Mouse (Mus musculus) c-Kit-negative CD71-positive TER-119-positive erythroid progenitor cells, embryonic 14.5 days (primary cell): ENCODE measurements around the gene Ripply3.

Experiments used
- DNase-seq: peaks from one replicate; pipeline ENCODE4 v3.0.0-alpha.2; 2013; ENCODE audit warnings: low read depth, low spot score

Ripply3 gene

GRCm38 (mm10) chr16:94327781-94328711, at the start of gene Ripply3:
Gene Ripply3, plus strand, starts transcription at chr16:94328420.
- no peak for DNase-seq

DNA sequence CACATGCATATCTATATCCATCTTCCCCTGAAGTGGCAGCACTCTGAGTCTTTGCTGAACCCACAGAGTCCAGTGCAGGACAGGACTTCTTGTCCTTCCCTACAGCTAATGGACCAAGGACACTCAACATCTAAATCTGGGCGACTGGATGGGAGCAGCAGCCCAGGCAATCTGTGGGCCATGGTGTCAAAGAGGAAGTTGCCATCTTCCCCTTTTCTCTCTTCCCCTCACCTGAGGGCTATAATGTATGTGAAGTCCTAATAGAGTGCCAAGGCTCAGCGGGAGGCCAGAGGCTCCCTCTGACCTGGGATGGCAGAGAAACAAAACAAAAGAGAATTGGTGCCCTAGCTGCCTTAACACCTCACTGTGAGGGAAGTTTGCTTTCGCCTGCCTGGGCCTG, 44.2 kb upstream of the Ripply3 start:
- DNase-seq: no peak

- no peak for DNase-seq
Measured at GRCm38 (mm10) chr16:94287826-94288225, 40.4 kb upstream of the Ripply3 start.

- DNase-seq: no peak
Measured at GRCm38 (mm10) chr16:94289138-94290072, 38.8 kb upstream of the Ripply3 start.

- no peak for DNase-seq
Measured at GRCm38 (mm10) chr16:94290073-94290999, 37.9 kb upstream of the Ripply3 start.

GRCm38 (mm10) chr16:94291141-94291540, 37.1 kb upstream of the Ripply3 start:
- DNase-seq: no peak

DNA sequence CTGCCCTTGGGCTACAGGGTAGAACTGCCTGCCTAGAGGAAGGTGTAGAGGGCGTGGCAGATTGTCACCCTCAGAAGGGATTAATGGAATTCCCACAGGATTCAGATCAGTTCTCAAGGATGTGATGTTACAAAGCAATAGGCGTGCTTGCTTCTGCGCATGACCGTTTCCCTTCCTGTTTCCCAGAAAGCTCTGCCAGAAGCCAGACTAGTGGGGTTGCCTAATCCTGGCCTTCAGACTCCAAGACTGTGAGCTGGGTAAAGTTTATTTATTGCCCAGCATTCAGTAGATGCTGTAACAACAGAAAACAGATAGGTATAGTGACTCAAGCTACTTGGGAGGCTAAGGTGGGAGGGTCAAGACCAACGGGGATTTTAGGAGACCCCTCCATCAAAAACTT, 30.1 kb upstream of the Ripply3 start:
- DNase-seq: no peak

- DNase-seq: no peak
Measured at GRCm38 (mm10) chr16:94299210-94299609, 29.0 kb upstream of the Ripply3 start.

DNA sequence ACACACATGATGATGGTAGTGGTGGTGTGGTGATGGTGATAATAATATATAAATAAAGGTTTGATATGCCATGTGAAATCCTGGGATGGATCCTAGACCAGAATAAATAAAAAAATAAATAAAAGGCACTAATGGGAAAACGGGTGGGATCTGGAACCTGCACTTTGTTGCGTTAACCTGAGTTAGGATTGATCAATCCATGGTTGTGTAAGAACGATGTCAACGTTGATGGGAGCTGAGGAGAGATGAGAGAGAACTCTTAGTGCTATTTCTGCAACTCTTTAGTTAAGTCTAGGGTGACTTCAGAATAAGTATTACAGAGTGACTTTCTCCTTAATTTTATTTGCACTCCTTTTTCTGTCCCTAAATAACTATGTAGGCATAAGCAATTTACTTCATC, 27.0 kb upstream of the Ripply3 start:
- DNase-seq: no peak

GRCm38 (mm10) chr16:94301696-94302095, 26.5 kb upstream of the Ripply3 start:
- no peak for DNase-seq

DNA sequence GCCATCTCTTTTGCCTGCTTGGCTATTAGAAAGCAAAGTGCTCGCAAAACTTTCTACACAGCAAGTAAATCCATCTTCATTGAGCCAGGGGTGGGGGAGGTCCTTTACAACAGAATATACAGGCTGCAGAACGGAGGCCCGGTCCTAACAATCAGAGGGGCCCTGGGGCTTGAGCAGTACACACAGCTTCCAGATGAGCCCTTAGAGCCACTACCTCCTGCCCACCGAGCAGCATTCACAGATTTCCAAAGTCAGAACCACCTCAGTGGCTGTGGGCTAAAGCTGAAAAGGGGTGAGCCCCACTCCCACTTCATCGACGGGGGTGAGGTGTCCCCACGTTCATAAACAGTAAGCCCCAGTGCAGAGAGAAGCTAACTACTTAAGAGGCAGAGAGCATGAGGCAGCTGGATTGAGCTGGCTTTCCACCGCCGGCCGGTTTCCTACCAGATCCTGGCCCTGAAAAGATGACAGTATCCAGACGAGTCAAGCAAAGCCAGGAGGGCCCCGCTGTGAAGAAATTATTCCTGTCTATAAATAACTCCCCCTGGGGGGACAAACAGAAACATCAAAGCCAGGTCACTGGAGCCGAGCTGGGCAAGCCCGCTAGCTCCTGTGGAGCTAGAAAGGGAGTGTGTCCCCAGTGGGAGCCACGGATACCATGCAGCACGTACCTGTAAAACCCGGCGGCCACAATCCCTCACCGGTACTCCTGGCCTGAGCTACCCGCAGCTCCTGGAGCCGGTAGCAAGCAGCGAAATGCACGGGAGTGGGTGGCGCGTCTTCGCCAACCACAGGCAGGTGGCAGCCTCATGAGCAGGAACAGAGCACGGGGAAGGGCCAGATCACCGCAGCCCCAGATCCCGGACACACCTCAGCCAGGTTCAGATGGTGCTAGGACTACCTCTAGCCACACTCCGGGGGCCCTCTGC, 25.7 kb upstream of the Ripply3 start:
- DNase-seq: no peak

DNA sequence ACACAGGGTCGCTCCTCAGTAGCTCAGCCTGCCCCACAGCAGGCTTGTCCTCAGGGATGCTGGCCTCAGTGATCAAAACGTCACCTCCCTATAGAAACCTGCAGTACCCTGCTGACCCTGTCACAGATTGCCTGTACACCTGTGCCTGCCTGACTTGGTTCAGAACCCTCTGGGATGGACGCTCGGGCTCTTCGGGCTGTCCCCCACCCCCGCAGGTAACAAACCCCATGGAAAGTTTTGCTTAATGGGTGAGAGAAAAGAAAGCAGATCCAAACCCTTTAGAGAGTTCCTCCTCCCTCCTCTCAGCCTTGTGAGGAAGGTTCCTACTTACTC, 25.1 kb upstream of the Ripply3 start:
- no peak for DNase-seq

- no peak for DNase-seq
Measured at GRCm38 (mm10) chr16:94307526-94307925, 20.7 kb upstream of the Ripply3 start.

DNA sequence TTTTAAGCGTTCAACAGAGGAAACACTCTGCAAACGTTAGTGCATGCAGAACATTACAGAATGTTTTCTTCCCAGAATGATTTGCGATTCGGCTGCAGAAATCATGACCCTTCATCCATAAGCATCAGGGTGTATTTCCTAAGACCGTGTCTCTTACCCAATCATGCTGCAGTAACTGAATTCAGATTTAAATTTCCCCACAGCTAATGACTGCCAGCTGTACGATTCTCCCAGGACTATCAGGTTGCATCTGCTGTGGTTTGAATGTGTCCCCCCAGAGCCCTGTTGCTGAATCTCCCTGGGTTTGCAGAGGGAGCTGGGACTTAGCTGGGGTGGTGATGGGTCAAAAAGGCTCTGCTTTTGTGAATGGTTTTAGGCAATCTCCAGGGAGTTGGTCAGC, 20.3 kb upstream of the Ripply3 start:
- DNase-seq: no peak

GRCm38 (mm10) chr16:94309025-94309424, 19.2 kb upstream of the Ripply3 start:
- DNase-seq: no peak

DNA sequence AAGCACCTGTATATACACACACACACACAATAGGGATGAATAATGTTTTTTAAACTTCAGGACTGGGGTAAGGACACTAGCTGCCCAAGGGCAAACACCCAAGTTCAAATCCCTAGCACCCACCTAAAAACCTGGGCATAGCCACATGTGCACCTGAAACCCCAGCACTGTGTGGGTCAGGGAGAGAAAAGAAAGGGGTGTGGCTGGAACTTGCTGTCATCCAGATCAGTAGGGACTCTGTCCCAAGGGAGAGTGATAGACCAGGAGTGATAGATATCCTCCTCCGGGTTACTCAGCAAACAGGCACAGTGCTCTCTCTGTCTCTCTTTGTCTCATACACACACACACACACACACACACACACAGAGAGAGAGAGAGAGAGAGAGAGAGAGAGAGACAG, 16.8 kb upstream of the Ripply3 start:
- DNase-seq: no peak

DNA sequence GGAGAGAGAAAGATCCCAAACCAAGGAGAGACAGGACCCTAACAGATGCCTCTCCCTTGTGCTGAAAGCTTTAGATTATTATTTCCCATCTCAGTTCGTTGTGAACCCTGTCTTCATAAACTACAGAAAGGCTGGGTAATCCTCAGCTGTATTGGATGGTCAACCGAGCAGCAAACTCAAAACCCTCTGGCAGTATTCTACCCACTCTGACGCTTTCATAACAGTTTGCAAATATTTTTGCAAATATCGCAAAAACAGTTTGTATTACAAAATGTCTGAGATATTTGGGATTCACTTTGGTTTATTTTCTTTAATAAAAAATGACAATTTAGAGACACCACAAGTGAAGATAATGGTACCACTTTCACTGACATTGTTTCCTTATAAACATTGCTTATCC, 16.3 kb upstream of the Ripply3 start:
- DNase-seq: no peak

- DNase-seq: no peak
Measured at GRCm38 (mm10) chr16:94312663-94313228, 15.5 kb upstream of the Ripply3 start.

DNA sequence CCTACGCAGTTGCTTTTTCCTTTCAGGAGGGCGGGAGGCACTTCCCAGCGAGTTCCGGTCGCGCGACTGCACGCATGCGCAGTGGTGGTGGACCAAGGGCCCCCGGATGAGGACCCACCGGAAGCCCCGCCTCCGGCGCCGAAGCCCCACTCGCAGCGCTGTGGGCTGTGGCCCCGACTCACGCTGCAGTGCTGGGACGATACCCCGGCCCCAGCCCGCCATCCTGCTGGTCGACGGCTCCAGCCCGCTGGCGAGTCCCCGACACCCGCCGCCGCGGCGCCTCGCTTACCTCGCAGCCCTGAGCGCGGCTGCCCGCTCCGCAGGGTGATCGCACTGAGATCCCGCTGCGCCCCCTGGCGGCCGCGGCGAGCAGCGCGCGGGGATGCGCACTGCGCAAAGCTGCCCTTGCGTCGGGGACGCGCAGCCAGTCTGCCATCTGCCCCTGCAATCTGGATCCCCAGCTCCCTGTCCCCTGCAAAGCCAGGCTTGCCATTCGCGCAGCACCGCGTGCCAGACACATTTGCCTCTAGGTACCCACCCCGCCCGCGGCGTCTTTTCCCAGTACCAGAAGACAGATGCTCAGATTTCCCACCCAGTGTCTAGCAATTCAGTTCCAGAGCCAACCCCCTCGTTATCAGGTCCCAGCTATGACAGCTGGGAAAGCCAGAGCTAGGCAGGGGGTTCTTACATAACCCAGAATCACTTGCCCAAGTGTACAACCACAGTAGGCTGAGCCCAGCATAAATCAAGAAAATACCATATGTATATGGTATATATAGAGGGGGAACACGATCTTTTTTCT, 14.8 kb upstream of the Ripply3 start, which contains the start of gene Hlcs:
Gene Hlcs, minus strand, starts transcription at position 343 of the 802 bp plus-strand sequence.
- peak; percentile 91 for DNase-seq
